Mouse (Mus musculus) neural tube, embryonic 14.5 days (tissue): ENCODE measurements around the gene Glp2r. TPM values are rescaled to one million over a fixed set of nuclear protein-coding genes. Genes with fewer than 3 reads are reported as not detected.

Experiments
- ATAC-seq: fragments of 200-750 bp; cut with Nextera tagmentation; 2 replicates; pipeline ENCODE4 v1.8.0; 2017; ENCODE audit warnings: low read depth, mild to moderate bottlenecking, moderate TSS enrichment, moderate library complexity
- H3K27ac ChIP-seq: fragments of 300-500 bp; sonication (generic); 2 replicates; pipeline ENCODE4 v1.5.1; 2014; ENCODE audit warnings: low read depth, mild to moderate bottlenecking, control low read depth, low read length, moderate library complexity, mixed read lengths
- H3K27me3 ChIP-seq: fragments of 300-500 bp; sonication (generic); 2 replicates; pipeline ENCODE4 v1.6.1; 2014; ENCODE audit warnings: low read length; ENCODE audit not compliant: control insufficient read depth, insufficient read depth
- H3K36me3 ChIP-seq: fragments of 300-500 bp; sonication (generic); 2 replicates; pipeline ENCODE4 v1.6.1; 2014; ENCODE audit warnings: low read length, mixed read lengths; ENCODE audit not compliant: control insufficient read depth, insufficient read depth
- H3K4me1 ChIP-seq: fragments of 300-500 bp; sonication (generic); 2 replicates; pipeline ENCODE4 v1.6.1; 2014; ENCODE audit warnings: low read length; ENCODE audit not compliant: control insufficient read depth, insufficient read depth
- H3K4me2 ChIP-seq: fragments of 300-500 bp; sonication (generic); 2 replicates; pipeline ENCODE4 v1.6.1; 2014; ENCODE audit warnings: mild to moderate bottlenecking, low read depth, low read length, control low read depth
- H3K4me3 ChIP-seq: fragments of 300-500 bp; sonication (generic); 2 replicates; pipeline ENCODE4 v1.5.1; 2014; ENCODE audit warnings: low read depth, low read length, control low read depth, mixed read lengths
- H3K9ac ChIP-seq: fragments of 300-500 bp; sonication (generic); replicated peaks from 2 replicates; pipeline ENCODE4 v1.6.1; 2014; ENCODE audit warnings: low read depth, mild to moderate bottlenecking, control low read depth, low read length, mixed read lengths
- H3K9me3 ChIP-seq: fragments of 300-500 bp; sonication (generic); 2 replicates; pipeline ENCODE4 v1.6.1; 2016; ENCODE audit warnings: low read length; ENCODE audit not compliant: control insufficient read depth
- WGBS: fragments of 180-500 bp; shearing (Covaris S2); extraction: QIAGEN DNeasy Blood & Tissue Kit; methylation state at CpG from one replicate; pipeline ENCODE4 v1.1.7; 2014; 5-methylcytosine and 5-hydroxymethylcytosine counted together
- polyA plus RNA-seq: library from polyadenylated mRNA; unstranded; fragments of >200 nt; fragmentation: Nextera tagmentation; extraction: Ambion mirVana; gene quantifications from 2 replicates; pipeline ENCODE4 v1.2.1, GENCODE M21; 2014

Gene Glp2r
- polyA plus RNA-seq, 1 experiment from 2014 or later: not detected

DNA sequence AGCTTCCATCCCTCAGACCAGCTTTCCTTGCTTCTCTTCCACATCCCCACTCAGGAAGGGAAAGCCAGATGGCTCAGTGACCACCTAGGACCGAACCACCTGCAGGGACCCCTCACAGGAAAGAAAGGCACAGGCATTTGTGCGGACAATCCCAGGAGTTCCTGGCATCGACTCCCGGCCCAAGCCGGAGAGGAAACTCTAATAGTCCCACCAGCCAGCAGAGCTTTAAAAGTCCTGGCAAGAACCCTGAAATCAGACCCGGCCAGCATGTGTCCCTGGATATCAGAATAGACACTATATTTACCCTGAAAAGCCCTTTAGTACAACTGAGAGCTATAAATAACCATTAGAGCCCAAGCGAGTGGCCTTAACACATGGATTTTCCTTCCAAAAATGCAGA, 27.0 kb upstream of the Glp2r start, which contains the start of gene Dhrs7c:
Dhrs7c (plus strand) TSS at position 257 of the 400 bp plus-strand sequence.
- no peaks in the 10 kb centered on the region for H3K27me3 ChIP-seq
- H3K4me1 ChIP-seq: no peaks in the 10 kb centered on the region
- H3K36me3 ChIP-seq: no peaks in the 10 kb centered on the region
- WGBS: 69% methylated on average over 7 of the region's 7 CpGs
- no peak within 1 kb of the TSS for H3K9ac ChIP-seq
- H3K4me3 ChIP-seq: no peak within 1 kb of the TSS
- no peak for ATAC-seq
- H3K9me3 ChIP-seq: no peaks in the 10 kb centered on the region
- no peak within 1 kb of the TSS for H3K27ac ChIP-seq
- H3K4me2 ChIP-seq: no peak within 1 kb of the TSS

DNA sequence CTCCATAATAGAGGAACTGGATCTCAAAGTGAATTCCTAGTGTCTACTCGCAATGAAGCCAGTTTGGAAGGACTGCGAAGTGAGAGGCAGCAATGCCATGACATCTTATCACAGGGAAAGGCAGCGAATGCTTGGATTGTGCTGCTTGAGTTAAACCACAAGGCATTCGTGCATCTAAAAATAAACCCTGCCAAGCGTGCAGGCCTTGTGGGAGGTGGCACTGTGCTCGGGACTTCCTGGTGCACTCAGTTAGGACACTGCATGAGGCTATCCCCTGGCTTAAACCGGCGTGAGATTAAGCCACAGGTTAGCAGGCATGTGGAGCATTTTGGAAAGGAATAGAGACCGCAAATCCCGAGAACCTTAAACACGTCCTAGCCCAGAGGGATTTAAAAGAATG, 19.2 kb upstream of the Glp2r start:
- WGBS: 89% methylated on average over 11 of the region's 11 CpGs
- no peak overlapping the region for H3K9ac ChIP-seq

DNA sequence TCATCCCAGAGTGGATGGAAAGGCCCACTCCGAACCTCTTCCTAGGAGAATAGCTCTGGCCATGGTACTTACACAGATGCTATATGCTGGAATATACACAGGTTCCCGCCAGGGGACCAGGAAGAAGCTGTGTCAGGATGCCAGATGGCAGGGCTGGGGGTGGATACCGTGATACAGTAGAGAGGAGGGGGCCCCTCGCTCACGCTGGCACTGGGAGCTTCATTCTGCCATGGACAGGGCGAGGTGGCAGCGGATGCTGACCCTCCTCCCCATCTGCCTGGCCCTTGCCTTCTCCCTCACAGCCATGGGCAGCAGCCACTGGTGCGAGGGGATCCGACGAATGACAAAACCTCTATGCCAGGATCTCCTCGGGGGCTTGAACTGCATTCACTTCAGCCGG, 3.4 kb upstream of the Glp2r start, which contains the start of gene Gsg1l2:
Gsg1l2 (plus strand) TSS at position 230 of the 400 bp plus-strand sequence.
- H3K36me3 ChIP-seq: no peaks in the 10 kb centered on the region
- H3K4me1 ChIP-seq: no peaks in the 10 kb centered on the region
- no peak within 1 kb of the TSS for H3K4me2 ChIP-seq
- H3K4me3 ChIP-seq: no peak within 1 kb of the TSS
- no peak within 1 kb of the TSS for H3K9ac ChIP-seq
- no peak for ATAC-seq
- no peaks in the 10 kb centered on the region for H3K27me3 ChIP-seq
- no peaks in the 10 kb centered on the region for H3K9me3 ChIP-seq
- no peak within 1 kb of the TSS for H3K27ac ChIP-seq
- WGBS: 84% methylated on average over 12 of the region's 12 CpGs

More for the DNA sequence above, 19.2 kb upstream of the Glp2r start:
- no peaks in the 10 kb centered on the region for H3K9me3 ChIP-seq
- H3K4me1 ChIP-seq: no peaks in the 10 kb centered on the region
- H3K36me3 ChIP-seq: no peaks in the 10 kb centered on the region
- H3K27ac ChIP-seq: no peak overlapping the region
- ATAC-seq: no peak
- H3K27me3 ChIP-seq: no peaks in the 10 kb centered on the region
- no peak overlapping the region for H3K4me3 ChIP-seq
- no peak overlapping the region for H3K4me2 ChIP-seq

DNA sequence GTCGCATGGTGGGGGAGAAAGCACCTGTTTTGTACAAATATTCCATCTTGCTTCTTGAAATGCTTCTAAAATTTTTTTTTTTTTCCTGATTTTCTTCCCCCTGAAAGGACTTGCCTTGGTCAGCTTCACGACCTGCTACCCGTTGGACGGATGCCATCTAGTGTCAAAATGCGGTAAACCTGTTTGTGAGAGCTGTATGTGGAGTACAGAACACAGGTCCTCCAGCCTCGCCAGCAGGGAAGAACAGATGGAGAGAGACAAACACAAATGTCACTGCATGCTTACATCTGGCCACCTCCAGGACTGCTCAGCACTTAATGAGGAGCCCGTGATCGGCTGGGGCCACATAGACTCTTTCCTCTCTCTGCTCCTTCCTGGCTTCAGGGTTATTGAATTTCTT, 1.6 kb upstream of the Glp2r start:
- Histone ChIP-seq H3K9me3 (no peaks in the 10 kb centered on the region), H3K4me3 (no peak overlapping the region), H3K4me2 (no peak overlapping the region), H3K36me3 (no peaks in the 10 kb centered on the region), H3K9ac (no peak overlapping the region), H3K4me1 (no peaks in the 10 kb centered on the region), H3K27me3 (no peaks in the 10 kb centered on the region), H3K27ac (no peak overlapping the region)
- no peak for ATAC-seq
- 22% methylated on average over 8 of the region's 8 CpGs for WGBS

DNA sequence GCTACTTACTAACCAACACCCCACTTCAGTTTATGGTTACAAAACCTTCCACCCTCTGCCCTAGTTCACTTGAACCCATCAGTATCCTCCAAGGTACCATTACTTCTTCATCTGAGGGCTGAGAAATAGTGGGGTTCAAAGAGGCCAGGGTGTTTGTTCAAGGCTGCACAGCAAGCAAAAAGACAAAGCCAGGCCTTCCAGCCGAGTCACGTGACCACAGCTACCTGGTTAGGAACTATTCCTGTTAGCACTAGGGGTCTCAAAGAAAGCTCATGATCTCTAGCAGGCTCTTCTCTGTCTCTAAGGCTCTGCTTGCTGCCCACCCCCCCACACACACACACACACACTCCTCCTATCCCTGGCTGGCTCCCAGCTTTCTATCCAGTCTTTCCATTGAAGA, 738 bp upstream of the Glp2r start:
- WGBS: 89% methylated on average over 2 of the region's 2 CpGs

DNA sequence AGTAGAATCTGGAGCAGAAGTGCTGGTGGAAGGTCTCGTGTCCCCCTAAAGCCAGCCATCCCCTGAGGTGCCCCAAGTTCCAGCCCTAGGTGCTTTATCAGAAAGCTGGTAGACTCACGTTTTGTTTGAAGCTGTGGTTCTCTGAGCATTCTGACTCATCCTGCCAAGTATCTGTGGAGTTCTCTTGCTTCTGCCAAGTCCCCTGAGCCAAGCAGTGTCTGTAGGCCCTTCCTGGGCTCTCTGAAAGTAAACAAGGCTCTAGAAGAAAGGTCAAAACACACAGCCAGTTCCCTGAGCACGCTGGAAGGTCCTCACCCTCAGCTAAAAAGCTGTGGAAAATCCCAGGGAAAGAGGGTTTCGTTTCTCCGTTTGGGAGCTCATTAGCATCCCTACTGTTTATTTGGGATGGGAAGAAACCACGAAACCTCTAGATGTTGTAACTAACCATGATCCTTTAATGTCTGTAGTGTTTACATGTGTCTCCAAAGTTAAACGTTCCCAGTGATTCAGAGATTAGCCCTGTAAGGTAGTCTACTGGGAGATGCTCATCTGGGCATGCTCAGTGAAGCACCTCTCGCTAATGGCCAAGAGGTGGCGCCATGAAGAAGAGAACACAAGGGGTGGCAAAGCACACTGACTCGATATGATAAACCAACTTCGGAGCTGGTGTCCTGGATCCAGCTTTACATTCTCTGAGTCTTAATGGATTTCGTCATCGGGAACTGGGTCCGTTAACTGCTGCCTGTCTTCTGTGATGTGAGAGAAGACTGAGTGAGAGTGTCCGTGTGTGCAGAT, 13.4 kb downstream of the Glp2r start:
- H3K27me3 ChIP-seq: no peaks in the 10 kb centered on the region
- H3K27ac ChIP-seq: no peak overlapping the region
- no peak overlapping the region for H3K4me3 ChIP-seq
- WGBS: 81% methylated on average over 15 of the region's 15 CpGs
- no peaks in the 10 kb centered on the region for H3K9me3 ChIP-seq
- no peaks in the 10 kb centered on the region for H3K36me3 ChIP-seq
- no peak overlapping the region for H3K9ac ChIP-seq
- no peaks in the 10 kb centered on the region for H3K4me1 ChIP-seq
- no peak for ATAC-seq
- no peak overlapping the region for H3K4me2 ChIP-seq

More for the DNA sequence above, 738 bp upstream of the Glp2r start:
- Histone ChIP-seq H3K27ac (no peak overlapping the region), H3K36me3 (no peaks in the 10 kb centered on the region), H3K27me3 (no peaks in the 10 kb centered on the region), H3K4me3 (no peak overlapping the region), H3K4me1 (no peaks in the 10 kb centered on the region), H3K9ac (no peak overlapping the region), H3K9me3 (no peaks in the 10 kb centered on the region), H3K4me2 (no peak overlapping the region)
- no peak for ATAC-seq

DNA sequence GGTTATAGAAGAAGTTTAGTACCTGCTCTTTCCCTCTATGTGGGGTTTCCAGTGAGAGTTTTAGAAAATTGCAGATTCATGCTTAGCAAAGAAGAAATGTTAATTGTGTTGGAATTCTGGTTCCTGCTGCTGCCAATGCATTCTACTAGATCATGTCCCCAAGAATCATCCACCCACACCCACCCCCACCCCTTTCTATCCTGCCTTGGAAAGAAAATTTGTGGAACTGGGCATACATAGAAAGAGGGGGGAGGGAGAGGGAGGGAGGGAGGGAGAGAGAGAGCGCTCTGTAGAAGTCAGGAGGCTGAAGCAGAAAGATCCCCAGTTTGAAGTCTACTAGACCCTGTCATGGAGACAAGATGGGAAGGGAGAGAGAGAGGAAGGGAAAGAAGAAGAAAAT, 14.7 kb downstream of the Glp2r start:
- no peak for ATAC-seq
- no peaks in the 10 kb centered on the region for H3K36me3 ChIP-seq
- WGBS: 91% methylated on average over 1 of the region's 1 CpGs
- H3K4me3 ChIP-seq: no peak overlapping the region
- H3K4me2 ChIP-seq: no peak overlapping the region
- H3K27me3 ChIP-seq: no peaks in the 10 kb centered on the region
- H3K27ac ChIP-seq: no peak overlapping the region
- H3K4me1 ChIP-seq: no peaks in the 10 kb centered on the region
- H3K9me3 ChIP-seq: no peaks in the 10 kb centered on the region
- H3K9ac ChIP-seq: no peak overlapping the region

DNA sequence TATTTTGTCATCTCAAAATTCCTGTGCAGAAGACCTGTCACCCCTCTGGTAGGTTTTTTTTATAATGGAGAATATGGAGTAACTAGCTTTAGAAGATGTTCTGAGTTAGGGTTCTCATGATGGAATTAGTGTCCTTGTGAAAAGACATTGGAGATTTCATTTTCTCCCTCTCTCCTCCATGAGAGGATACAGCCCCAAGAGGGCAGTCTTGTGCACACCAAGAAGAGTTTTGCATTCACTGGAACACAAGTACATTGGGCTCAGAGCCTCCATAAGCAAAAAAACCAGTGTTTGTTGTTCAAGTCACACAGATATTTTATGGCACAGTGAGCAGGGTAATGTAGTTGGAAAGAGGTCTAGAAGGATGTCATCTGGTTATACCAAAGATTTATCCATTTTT, 29.4 kb downstream of the Glp2r start:
- Histone ChIP-seq H3K36me3 (no peaks in the 10 kb centered on the region), H3K4me2 (no peak overlapping the region), H3K27ac (no peak overlapping the region), H3K27me3 (no peaks in the 10 kb centered on the region), H3K4me1 (no peaks in the 10 kb centered on the region), H3K4me3 (no peak overlapping the region), H3K9ac (no peak overlapping the region), H3K9me3 (no peaks in the 10 kb centered on the region)
- no peak for ATAC-seq

DNA sequence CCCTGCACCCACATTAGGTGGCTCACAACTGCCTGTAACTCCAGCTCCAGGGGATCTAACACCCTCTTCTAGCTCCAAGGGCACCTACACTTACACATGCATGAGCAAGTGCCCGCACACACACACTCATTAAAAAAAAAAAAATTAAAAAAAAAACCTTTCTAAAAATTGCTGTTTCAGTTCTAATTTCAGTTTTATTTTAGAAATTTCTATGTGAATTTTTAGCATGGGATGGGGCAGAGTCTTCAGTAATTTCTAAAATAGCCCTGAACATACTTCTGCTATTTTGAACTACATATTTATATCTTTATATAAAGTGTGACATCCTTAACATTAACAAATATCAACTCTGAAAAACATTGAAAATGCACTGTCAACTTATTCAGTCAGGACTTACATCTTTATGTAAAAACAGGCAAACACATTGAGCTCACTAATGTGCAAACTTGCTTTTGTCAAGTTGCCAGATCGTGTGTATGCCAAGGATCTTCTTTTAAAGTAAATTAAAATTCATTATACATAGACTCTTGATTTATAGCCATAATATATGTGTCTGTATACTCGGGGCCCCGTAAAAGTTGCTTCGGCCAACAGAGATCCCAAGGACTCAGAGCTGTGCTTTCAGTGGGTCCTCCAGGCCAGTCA, 32.0 kb downstream of the Glp2r start:
- Histone ChIP-seq H3K4me3 (no peak overlapping the region), H3K9ac (no peak overlapping the region), H3K27me3 (no peaks in the 10 kb centered on the region), H3K4me1 (no peaks in the 10 kb centered on the region), H3K36me3 (no peaks in the 10 kb centered on the region), H3K4me2 (no peak overlapping the region), H3K27ac (no peak overlapping the region), H3K9me3 (no peaks in the 10 kb centered on the region)
- no peak for ATAC-seq
- 82% methylated on average over 5 of the region's 5 CpGs for WGBS
